Mouse (Mus musculus) forebrain, embryonic 16.5 days (tissue): ENCODE measurements at regions not wholly inside any gene's neighbourhood (a gene's known extent, or its start where the extent isn't known, plus 50 kb on each side); places are given as distances from the start of the nearest gene placed in this dataset.
A peak's percentile ranks its signal among the peaks of the same experiment; 100 is the strongest.

Source experiments
- ATAC-seq: fragments of 200-750 bp; cut with Nextera tagmentation; 2 replicates; pipeline ENCODE4 v1.8.0; 2017; ENCODE audit warnings: mild to moderate bottlenecking, moderate library complexity
- H3K27ac ChIP-seq: fragments of 300-500 bp; sonication (generic); 2 replicates; pipeline ENCODE4 v1.5.1; 2014; ENCODE audit warnings: low read length, control low read depth
- H3K27me3 ChIP-seq: fragments of 300-500 bp; sonication (generic); replicated peaks from 2 replicates; pipeline ENCODE4 v1.6.1; 2014; ENCODE audit warnings: low read length; ENCODE audit not compliant: control insufficient read depth, insufficient read depth
- H3K36me3 ChIP-seq: fragments of 300-500 bp; sonication (generic); 2 replicates; pipeline ENCODE4 v1.6.1; 2014; ENCODE audit not compliant: control insufficient read depth, insufficient read depth
- H3K4me1 ChIP-seq: fragments of 300-500 bp; sonication (generic); replicated peaks from 2 replicates; pipeline ENCODE4 v1.6.1; 2014; ENCODE audit warnings: low read length; ENCODE audit not compliant: control insufficient read depth, insufficient read depth
- H3K4me2 ChIP-seq: fragments of 300-500 bp; sonication (generic); 2 replicates; pipeline ENCODE4 v1.6.1; 2014; ENCODE audit warnings: mild to moderate bottlenecking, low read length, control low read depth
- H3K4me3 ChIP-seq: fragments of 300-500 bp; sonication (generic); replicated peaks from 2 replicates; pipeline ENCODE4 v1.5.1; 2014; ENCODE audit warnings: mild to moderate bottlenecking, low read length, control low read depth
- H3K9ac ChIP-seq: fragments of 300-500 bp; sonication (generic); replicated peaks from 2 replicates; pipeline ENCODE4 v1.6.1; 2014; ENCODE audit warnings: low read depth, low read length, control low read depth
- H3K9me3 ChIP-seq: fragments of 300-500 bp; sonication (generic); 2 replicates; pipeline ENCODE4 v1.6.1; 2016; ENCODE audit warnings: low read length; ENCODE audit not compliant: control insufficient read depth
- WGBS: fragments of 180-500 bp; shearing (Covaris S2); extraction: QIAGEN DNeasy Blood & Tissue Kit; methylation state at CpG from one replicate; pipeline ENCODE4 v1.1.7; 2014; 5-methylcytosine and 5-hydroxymethylcytosine counted together

DNA sequence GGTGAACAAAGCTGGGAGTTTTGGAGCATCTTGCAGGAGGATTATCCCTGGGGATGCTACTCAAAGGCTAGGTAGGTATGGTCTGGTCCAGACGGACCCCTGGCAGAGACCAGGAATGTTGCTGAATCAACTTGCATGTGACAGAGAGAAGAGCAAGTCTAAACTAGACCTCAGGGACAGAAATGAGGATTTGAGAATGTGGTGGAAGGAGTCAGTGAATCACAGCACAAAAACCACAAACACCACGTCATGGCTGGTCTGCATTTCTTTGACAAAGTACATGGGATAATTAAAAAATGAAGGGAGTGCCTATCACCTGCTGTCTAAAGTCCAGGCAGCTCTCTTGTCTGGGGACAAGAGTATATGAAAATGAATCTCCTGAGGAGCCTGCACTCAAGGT is 95.1 kb upstream of the Ubl3 start:
- WGBS: 53% methylated on average over 2 of the region's 2 CpGs
- H3K4me2 ChIP-seq: no peak overlapping the region
- H3K9me3 ChIP-seq: peaks cover 2% of the 10 kb centered on the region; the same call in 1 of the 2 replicates
- ATAC-seq: no peak
- no peaks in the 10 kb centered on the region for H3K27me3 ChIP-seq
- H3K27ac ChIP-seq: no peak overlapping the region
- no peak overlapping the region for H3K9ac ChIP-seq
- H3K4me3 ChIP-seq: no peak overlapping the region
- H3K4me1 ChIP-seq: no peaks in the 10 kb centered on the region
- H3K36me3 ChIP-seq: no peaks in the 10 kb centered on the region

DNA sequence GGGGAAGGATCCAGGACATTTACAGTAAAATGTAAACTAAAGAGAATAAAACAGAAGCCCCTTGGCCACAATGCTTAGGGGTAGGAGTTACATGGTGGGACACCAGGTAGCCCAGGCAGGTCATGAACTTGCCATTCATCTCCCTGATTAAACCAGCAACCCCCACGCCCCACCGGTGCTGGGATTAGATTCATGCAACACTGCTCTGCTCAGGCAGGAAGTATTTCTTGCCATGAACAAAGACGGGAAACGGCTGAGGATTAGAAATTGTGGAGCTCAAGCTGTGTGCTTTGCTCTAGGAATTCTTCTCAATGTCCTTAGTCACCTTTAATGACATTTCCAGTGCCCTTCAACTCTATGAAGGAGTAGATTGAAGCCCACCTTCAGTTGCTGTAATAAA is 93.2 kb upstream of the Ubl3 start:
- ATAC-seq: no peak
- peaks cover 2% of the 10 kb centered on the region; the same call in 1 of the 2 replicates for H3K9me3 ChIP-seq
- H3K27ac ChIP-seq: no peak overlapping the region
- no peak overlapping the region for H3K9ac ChIP-seq
- 50% methylated on average over 4 of the region's 4 CpGs for WGBS
- no peak overlapping the region for H3K4me2 ChIP-seq
- H3K4me3 ChIP-seq: no peak overlapping the region
- no peaks in the 10 kb centered on the region for H3K4me1 ChIP-seq
- no peaks in the 10 kb centered on the region for H3K27me3 ChIP-seq
- no peaks in the 10 kb centered on the region for H3K36me3 ChIP-seq

DNA sequence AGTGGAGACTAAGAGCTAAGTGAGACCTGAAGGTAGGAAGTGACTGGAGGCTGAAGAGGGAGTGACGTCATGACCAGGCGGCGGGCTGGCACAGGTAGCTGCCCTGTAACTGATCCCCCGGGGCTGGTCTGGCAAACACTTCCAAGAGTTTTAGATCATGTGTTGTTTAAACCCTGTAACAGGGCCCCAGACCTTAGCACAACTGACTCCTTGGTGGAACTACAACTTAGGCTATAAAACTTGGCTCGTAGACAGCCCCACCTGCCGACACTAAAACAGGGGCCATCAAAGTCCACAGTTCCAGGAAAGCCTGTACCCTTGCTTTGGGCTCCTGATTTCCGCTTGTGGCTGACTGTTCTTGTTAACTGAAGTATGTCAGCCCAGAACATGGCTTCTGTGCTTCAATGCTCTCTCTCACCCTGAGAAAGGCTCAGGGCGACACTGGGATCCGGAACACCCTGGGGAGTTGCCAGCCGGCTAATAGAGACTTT is 92.6 kb upstream of the Ubl3 start:
- ATAC-seq: no peak
- H3K27ac ChIP-seq: no peak overlapping the region
- H3K4me2 ChIP-seq: no peak overlapping the region
- H3K9ac ChIP-seq: no peak overlapping the region
- H3K9me3 ChIP-seq: peaks cover 2% of the 10 kb centered on the region; the same call in 1 of the 2 replicates
- H3K4me3 ChIP-seq: no peak overlapping the region
- no peaks in the 10 kb centered on the region for H3K27me3 ChIP-seq
- no peaks in the 10 kb centered on the region for H3K36me3 ChIP-seq
- no peaks in the 10 kb centered on the region for H3K4me1 ChIP-seq
- WGBS: 80% methylated on average over 10 of the region's 10 CpGs

DNA sequence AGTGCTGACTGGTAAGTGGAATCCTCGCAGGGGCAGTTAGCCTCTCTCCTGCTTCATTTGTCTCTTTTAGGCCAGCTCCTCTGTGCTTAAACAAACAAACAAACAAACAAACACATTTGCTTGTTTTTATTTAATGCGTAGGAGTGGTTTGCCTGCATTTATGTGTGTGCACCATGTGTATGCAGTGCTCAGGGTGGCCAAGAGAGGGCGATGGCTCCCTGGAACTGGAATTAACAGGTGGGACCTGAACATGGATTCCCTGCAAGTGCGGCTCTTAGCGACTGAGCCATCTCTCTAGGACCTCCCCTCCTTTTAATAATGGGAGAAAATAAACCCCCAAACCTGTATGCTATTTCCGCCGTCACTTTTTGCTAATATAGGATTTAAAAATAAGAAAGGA is 91.8 kb upstream of the Ubl3 start:
- Histone ChIP-seq H3K9me3 (peaks cover 2% of the 10 kb centered on the region; the same call in 1 of the 2 replicates), H3K9ac (no peak overlapping the region), H3K27ac (no peak overlapping the region), H3K4me2 (no peak overlapping the region), H3K4me3 (no peak overlapping the region), H3K27me3 (no peaks in the 10 kb centered on the region), H3K4me1 (no peaks in the 10 kb centered on the region), H3K36me3 (no peaks in the 10 kb centered on the region)
- 95% methylated on average over 7 of the region's 7 CpGs for WGBS
- ATAC-seq: no peak

DNA sequence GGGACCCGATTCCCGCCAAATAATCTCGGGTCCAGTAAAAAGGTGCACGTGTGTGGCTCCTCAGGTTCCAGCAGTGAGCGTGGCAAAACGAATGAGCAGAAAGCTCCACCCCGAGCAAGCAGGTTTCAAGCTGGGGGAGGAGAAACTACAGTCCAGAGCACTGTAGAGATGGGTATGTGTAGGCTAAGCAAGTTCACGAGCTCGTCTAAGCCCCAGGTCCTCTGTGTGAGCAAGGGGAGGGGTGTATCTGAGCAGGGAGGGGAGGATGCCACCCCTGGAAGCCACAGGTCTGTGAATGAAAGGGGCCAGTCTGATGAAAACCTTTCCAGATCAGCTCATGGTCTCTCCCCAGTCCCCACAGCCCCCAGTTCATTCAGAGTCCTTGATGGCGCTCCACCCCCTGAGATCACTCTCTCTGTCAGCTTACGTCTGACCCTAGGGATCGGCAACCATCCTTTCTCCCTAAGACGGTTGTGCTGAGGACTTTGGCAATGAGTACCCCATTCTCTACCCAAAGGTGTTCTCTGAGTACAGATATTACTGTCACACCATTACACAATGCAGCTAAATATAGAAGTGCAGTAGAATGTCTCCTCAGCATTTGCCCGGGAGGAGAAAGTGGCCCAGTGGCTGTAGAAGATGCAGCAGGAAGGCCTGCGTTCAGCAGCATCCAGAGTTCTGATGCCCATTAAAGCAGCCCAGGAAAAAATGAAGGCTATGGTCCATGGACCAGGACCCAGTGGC is 89.2 kb upstream of the Ubl3 start:
- no peaks in the 10 kb centered on the region for H3K36me3 ChIP-seq
- H3K4me2 ChIP-seq: no peak overlapping the region
- ATAC-seq: no peak
- no peaks in the 10 kb centered on the region for H3K4me1 ChIP-seq
- H3K27me3 ChIP-seq: no peaks in the 10 kb centered on the region
- no peak overlapping the region for H3K9ac ChIP-seq
- no peak overlapping the region for H3K27ac ChIP-seq
- H3K4me3 ChIP-seq: no peak overlapping the region
- peaks cover 2% of the 10 kb centered on the region; the same call in 1 of the 2 replicates for H3K9me3 ChIP-seq
- WGBS: 49% methylated on average over 15 of the region's 15 CpGs

DNA sequence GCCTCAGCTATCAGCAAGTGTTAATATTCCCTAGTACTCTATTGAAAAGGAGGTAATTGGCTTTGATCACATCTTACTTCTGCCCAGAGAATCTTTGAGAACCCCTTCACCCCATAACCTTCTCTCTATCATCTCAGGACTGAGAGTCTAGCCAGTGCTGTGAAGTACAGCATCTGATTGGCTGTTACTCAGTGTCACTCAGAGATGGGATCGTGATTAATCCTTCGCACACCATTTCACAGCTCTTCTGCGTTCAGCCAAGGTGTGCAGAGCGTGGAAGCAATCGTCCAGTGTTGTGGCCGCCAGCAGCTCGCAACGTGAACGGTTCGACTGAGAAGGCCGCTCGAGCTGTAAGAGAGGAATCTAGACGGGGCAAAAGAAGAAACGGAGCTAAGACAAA is 87.9 kb upstream of the Ubl3 start:
- H3K36me3 ChIP-seq: no peaks in the 10 kb centered on the region
- ATAC-seq: no peak
- no peak overlapping the region for H3K9ac ChIP-seq
- peak overlapping the region; percentile 22 for H3K4me3 ChIP-seq
- WGBS: 41% methylated on average over 12 of the region's 14 CpGs
- H3K4me1 ChIP-seq: no peaks in the 10 kb centered on the region
- peaks cover 2% of the 10 kb centered on the region; the same call in 1 of the 2 replicates for H3K9me3 ChIP-seq
- H3K4me2 ChIP-seq: no peak overlapping the region
- H3K27me3 ChIP-seq: no peaks in the 10 kb centered on the region
- H3K27ac ChIP-seq: no peak overlapping the region

DNA sequence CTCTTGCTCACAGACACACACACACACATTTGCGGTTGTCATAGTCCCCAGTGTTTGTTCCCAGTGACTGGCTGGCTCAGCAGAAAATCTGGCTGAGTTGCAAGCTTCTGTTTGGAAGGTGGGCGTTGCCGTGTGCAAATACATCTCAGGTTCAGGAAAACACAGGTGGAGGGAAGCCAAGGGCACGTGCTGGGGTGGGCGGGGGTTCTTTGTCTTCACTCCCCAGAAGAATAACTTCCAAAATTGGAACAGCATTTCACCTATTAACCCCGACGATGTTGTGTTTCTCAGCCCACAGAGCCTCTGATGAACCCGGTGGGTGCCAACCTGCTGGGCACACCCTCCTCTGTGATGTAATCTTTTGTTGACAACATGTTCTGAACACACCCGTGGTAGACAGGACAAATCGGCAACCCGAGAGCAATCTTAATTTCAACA is 82.3 kb upstream of the Ubl3 start:
- no peak overlapping the region for H3K27ac ChIP-seq
- WGBS: 41% methylated on average over 11 of the region's 11 CpGs

DNA sequence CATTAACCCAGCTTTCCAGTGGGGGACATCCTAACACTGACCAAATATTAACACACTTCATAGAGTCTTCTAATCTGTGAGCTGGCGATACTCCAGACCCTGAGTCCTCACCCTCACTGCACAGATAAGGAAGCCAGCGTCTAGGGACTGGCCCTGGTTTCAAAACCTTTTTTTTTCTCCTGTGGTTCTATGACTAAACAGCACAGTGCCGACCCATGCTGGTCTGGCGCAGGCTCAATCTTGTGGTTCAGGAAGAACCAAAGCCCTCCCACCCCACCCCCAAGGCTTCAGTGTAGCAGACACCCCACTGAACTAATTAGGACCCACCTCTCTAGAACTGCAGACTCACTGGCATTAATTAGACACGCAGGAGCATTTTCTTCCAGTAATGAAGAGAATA is 81.4 kb upstream of the Ubl3 start:
- H3K4me1 ChIP-seq: peaks cover 19% of the 10 kb centered on the region
- WGBS: 26% methylated on average over 5 of the region's 5 CpGs
- no peak overlapping the region for H3K9ac ChIP-seq
- no peaks in the 10 kb centered on the region for H3K27me3 ChIP-seq
- no peak overlapping the region for H3K4me2 ChIP-seq
- H3K9me3 ChIP-seq: no peaks in the 10 kb centered on the region
- no peak overlapping the region for H3K27ac ChIP-seq
- no peak overlapping the region for H3K4me3 ChIP-seq
- H3K36me3 ChIP-seq: no peaks in the 10 kb centered on the region
- ATAC-seq: peak; percentile 48

More for the DNA sequence above, 82.3 kb upstream of the Ubl3 start:
- Histone ChIP-seq H3K4me3 (no peak overlapping the region), H3K9ac (no peak overlapping the region), H3K4me2 (no peak overlapping the region), H3K36me3 (no peaks in the 10 kb centered on the region), H3K9me3 (no peaks in the 10 kb centered on the region), H3K4me1 (peaks cover 19% of the 10 kb centered on the region), H3K27me3 (no peaks in the 10 kb centered on the region)
- no peak for ATAC-seq

DNA sequence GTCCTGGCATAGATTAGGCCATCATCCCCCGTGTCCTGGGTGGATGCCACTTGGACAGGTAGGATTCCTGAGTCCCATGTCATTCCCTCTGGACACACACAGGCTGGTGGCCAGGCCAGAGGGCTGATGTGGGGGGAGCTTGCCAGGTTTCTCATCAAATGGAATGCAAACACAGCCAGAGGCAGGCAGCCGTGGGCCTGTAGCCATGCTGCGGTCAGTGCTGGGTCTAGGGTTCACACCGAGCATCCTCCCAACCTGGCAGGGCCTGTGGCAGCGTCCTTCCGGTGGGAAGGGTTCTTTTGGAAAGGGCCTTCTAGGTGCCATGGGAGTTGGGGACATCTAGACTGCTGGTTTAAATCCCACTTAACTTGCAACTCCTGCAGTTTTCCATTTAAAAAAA is 80.7 kb upstream of the Ubl3 start:
- H3K4me3 ChIP-seq: no peak overlapping the region
- 83% methylated on average over 6 of the region's 6 CpGs for WGBS
- peaks cover 19% of the 10 kb centered on the region for H3K4me1 ChIP-seq
- no peak overlapping the region for H3K9ac ChIP-seq
- no peak overlapping the region for H3K27ac ChIP-seq
- no peaks in the 10 kb centered on the region for H3K9me3 ChIP-seq
- no peaks in the 10 kb centered on the region for H3K36me3 ChIP-seq
- H3K27me3 ChIP-seq: no peaks in the 10 kb centered on the region
- ATAC-seq: no peak
- no peak overlapping the region for H3K4me2 ChIP-seq
